Mouse (Mus musculus) kidney, adult 2 months (tissue): Measurements from ENCODE around the gene Arid1b.

Experiments
- CTCF ChIP-seq: fragments of 200-500 bp; conservative IDR thresholded peaks from 2 replicates; pipeline ENCODE4 v1.5.1; 2011; ENCODE audit warnings: low read depth, mild to moderate bottlenecking, control low read depth, low read length, moderate library complexity, mixed read lengths; ENCODE audit not compliant: insufficient read depth, insufficient read length
- POLR2A ChIP-seq: fragments of 200-500 bp; IDR thresholded peaks from one replicate; pipeline ENCODE4 v1.6.1; 2011; ENCODE audit warnings: low read depth, low read length, control low read depth

GRCm38 (mm10) chr17:5139553-5139952 lies 145.4 kb downstream of the Arid1b start:
- no peak for TF ChIP-seq CTCF
- no peak for TF ChIP-seq POLR2A
